Mouse (Mus musculus) large intestine, adult 2 months (tissue): ENCODE measurements around the gene Gm13889. TPM values are rescaled to one million over a fixed set of nuclear protein-coding genes. Genes with fewer than 3 reads are reported as not detected.

ENCODE experiments used
- DNase-seq: peaks from one replicate; pipeline ENCODE4 v3.0.0-alpha.2; 2012; ENCODE audit warnings: low read depth, low spot score
- WGBS: fragments of 180-500 bp; shearing (Covaris S2); methylation state at CpG from one replicate; pipeline ENCODE4 v1.1.7; 2018; 5-methylcytosine and 5-hydroxymethylcytosine counted together
- polyA plus RNA-seq: library from polyadenylated mRNA; depleted of rRNA; stranded (reverse); fragments of >200 nt; gene quantifications from 2 replicates; pipeline ENCODE4 v1.2.3, GENCODE M21; 2012

The Gm13889 gene
- polyA plus RNA-seq, 1 experiment = 14.9 TPM

DNA sequence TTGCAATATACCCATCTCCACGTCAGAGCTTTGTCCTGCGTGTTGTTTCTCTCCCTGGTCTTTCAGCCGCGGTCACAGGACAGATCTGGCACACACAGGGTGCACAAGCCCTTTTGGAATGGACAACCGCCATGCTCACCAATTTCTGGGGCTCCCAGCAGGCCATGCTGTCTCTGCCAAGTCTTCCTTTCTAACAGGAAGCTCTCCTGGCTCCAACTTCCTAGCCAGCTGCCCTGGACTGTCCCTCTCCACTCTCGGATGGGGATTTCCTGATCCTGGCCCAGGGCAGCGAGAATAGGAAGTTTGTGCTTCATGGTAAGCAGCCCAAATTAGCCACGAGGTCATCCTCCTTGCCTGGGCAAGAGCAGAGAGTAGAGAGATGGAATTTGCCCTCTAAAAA, 4.7 kb upstream of the Gm13889 start:
- WGBS = 56% methylated on average over 8 of the region's 8 CpGs
- DNase-seq = no peak

DNA sequence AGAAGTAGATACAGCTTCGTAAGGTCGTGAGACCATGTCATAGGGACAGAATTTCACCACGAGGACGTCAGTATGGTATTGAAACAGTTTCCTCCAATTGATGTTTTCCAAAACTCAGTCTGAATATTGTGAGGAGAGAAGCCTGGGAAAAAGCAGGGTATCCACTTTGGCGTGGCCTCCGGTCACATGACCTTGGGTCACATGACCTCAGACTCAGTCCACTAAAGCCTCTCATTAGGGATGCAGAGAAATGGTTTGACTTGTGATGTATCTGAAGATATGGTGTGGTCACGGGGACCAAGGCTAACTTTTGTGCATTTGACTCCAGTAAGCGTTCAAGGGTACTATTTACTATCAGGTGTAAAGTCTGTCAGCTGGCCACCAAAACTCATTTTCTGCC, 2.3 kb upstream of the Gm13889 start:
- 73% methylated on average over 8 of the region's 8 CpGs for WGBS
- no peak for DNase-seq

DNA sequence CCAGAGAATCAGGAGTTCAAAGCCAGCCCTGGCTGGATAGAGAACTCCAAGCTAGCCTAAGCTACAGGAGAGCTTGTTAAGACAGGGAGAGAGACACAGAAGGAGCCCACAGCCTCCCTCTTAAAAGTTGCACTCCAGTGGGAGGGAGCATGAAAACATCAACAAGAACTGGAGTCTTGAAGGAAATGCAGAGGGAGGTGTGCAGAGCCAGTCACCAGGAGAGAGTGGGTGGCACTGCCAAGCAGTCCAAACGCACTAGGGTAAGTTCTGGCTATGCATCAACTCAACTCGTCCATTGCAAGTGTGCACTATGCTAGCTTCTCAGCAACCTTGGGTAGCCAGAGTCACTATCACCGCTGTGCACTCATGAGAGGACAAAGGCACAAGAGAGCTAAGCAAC, 1.2 kb upstream of the Gm13889 start:
- 62% methylated on average over 3 of the region's 3 CpGs for WGBS

DNA sequence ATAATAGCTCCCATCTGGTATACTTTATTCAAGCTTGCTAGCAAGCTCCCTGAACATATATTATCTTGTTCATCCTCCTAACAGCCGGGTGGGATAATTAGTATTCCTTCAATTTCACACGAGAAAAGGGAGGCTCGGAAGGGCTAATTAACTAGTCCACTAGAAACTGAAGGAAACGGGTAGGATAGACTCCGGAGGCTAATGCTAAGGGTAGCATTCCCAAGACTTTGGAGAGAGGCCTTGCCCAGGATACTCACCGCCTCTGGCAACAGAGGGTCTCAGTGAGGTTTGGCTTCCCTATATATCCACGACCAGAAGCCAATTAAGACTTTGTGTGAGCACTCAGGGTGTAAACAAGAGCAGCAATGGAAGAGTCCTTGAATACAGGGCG, 779 bp upstream of the Gm13889 start:
- WGBS = 66% methylated on average over 8 of the region's 8 CpGs
- DNase-seq = no peak

More for the DNA sequence above, 1.2 kb upstream of the Gm13889 start:
- no peak for DNase-seq

DNA sequence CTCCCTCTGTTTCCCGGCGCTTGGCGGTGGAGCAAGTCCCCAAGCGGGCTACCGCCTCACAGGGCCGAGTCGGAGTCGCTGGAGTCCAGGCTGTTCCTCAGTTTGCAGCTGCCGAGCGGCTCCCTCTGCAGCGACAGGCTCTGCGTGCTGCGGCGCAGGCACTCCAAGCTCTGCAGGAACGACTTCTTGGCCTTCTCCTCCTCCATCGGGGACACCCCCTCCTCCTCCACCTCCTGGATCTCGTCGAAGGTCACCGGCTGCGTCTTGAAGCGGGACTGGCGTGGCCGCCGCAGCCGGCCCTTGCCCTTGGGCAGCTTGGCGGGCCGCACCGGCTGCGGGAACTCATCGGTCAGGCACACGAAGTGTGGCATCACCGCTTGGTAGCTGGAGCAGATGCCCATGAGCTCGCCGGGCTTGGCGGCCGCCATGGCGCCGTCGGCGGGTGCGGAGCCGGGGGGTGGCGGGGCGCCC, 635 bp downstream of the Gm13889 start:
- WGBS = 1% methylated on average over 44 of the region's 44 CpGs
- no peak for DNase-seq

DNA sequence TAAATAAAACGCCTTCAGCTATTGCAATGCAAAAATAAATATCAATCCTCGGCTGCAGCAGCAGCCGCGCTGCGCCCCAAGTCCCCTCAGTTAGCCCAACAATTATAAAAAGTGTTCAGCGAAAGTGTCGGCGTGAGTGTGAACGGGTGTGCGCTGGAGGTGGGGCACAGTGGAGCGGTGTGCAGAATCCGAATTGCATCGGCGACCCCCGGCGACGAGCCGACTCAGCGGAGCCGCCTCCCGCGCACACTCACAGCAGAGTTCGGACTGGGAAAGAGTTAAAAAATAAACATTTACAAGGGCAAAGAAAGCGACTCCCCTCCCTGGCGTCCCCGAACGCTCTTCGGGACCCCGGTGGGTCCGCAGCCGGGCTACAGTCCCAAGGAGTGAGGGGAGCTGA, 1.1 kb downstream of the Gm13889 start:
- DNase-seq = no peak
- 2% methylated on average over 31 of the region's 31 CpGs for WGBS

DNA sequence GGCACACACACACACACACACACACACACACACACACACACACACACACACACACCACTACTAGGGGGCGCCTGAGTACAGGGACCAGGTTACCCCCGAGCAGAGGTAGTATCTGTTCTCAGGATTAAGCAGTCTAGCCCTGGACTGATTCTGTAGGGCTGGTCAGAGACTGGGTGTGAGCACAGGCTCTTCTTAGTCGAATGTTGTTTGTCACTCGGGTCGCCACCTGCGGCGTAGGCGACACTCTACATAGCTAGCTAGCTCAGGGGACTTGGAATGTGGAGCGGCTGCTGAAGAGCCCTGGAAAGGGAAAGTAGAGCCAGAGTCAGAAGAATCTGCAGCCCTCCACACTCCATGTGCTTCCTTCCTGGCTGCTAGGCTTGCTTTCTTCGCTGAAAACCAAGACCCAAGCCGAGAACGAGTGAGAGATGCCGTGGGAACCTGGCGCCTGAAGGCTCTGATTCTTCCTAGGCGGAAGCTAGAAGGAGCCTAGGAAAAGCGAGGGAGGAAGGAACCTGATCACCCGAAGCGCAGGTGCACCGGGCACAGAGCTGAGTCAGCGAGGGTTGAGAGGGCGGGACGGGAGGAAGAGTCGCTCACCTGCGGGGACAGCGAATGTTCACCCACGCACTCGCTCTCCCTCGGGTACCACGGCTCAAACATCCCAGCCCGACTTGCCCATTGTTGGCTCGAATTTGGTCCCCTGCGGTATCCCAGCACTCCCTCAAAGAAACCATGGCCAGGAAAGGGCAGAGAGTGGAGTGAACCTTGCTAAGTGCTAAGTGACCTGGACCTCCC, 2.0 kb downstream of the Gm13889 start:
- DNase-seq = no peak
- WGBS = 2% methylated on average over 32 of the region's 32 CpGs

DNA sequence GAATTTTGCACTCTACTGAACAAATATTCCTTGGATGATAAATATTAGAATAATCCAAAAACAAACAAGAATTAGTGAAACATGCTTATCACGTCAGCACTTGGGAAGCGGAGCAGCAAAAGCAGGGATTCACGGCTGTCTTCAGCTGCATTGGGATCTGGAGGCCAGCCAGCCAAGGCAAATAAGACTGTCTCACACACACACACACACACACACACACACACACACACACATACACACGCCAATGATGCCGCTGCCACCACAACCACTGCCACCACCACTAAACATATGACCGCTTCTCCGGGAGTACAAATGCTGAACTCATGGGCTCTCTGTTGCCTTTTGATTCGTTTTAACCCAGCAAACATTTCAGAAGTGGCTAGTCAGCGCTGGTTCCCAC, 3.3 kb downstream of the Gm13889 start:
- WGBS = 69% methylated on average over 9 of the region's 9 CpGs
- no peak for DNase-seq

DNA sequence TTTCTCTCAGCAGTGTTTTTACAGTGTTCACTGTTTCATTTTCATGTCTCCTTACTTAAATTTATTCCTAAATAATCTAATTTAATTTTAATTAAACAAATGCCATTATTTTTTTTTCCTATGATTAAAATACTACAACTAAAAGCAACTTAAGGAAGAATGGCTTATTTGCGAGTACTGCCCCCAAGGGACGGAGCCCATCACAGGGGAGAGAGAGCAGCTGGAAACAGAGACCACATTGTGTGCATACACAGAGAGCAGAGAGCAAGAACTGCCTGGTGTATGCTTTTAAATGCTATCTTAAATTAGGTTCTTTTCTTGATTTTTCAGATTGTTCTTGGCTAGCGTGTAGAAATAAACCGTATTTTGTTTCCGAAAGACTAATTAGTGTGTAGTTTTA, 10.0 kb downstream of the Gm13889 start:
- no peak for DNase-seq
- 68% methylated on average over 5 of the region's 5 CpGs for WGBS

DNA sequence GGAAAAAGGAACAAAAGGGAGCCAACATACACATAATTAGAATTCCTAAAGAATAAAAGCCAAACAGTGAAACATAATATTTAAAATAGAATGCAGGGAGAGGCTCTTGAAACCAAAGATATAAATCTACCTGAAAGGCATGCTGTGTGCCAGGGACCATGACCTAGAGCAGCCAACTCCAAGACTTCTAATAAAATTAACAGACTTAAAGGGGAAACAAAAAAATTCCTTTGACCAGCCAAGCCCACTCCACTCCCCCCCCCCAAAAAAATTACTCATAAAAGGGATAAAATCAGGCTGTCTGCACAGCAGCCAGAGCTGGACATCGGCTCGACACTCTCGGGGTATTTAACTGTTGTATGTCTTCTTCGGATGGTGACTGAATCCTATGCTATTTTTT, 12.1 kb downstream of the Gm13889 start:
- 84% methylated on average over 4 of the region's 4 CpGs for WGBS
- DNase-seq = no peak

DNA sequence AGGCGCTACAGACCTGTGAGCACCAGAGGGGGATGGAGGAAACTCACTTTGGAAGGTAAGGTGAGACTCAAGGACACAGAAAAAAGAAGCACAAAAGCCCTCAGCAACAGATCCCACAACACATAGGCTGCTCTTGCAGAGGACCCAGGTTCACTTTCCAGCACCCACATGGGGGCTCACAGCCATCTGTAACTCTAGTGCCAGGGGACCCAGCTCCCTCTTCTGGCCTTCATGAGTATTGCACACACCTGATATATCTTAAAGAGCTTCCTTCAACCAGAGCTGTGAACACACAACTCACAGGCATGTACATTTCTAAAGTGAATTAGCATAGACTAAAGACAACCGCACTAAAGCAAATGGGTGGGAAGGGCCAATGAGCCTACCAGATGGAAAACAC, 12.9 kb downstream of the Gm13889 start:
- 86% methylated on average over 2 of the region's 2 CpGs for WGBS
- DNase-seq = no peak

DNA sequence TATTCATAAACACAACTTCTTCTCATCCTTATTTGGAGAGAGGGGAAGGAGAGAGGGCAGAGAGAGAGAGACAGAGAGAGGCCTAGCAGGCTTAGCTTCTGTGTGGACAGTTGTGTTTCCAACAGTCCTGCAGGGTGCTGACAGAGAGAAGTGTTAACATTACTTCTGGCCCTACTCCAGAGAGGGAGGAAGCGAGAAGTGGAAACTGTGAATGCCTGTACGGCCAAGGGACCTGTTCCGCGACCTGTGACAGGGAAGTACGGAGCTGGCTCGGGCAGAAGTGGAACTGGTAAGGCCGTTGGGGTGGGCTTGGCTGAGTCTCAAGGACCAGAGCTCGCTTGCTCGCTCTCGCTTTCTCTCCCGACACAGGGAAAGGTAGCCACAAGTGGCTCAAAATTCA, 15.3 kb downstream of the Gm13889 start:
- DNase-seq = no peak
- 44% methylated on average over 11 of the region's 11 CpGs for WGBS

DNA sequence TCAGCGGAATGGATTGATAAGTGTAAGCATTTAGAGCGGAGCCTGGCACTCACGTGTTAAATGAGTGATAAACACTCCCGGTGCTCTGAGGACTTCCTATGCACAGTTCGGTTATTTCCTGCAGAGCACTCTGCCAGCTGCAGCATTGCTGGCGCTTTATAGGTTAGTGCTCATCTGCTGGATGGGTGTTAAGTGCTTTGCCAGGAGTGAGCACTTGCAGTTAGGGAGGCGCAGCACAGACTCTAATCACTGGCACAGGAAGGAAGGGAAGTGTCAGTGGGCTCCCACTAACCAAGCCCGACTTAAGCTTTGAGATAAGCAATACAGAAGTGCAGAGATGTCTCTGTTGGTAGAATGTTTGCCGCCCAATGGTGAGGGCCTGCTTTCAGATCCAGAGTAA, 18.5 kb downstream of the Gm13889 start:
- DNase-seq = no peak
- 51% methylated on average over 9 of the region's 9 CpGs for WGBS

DNA sequence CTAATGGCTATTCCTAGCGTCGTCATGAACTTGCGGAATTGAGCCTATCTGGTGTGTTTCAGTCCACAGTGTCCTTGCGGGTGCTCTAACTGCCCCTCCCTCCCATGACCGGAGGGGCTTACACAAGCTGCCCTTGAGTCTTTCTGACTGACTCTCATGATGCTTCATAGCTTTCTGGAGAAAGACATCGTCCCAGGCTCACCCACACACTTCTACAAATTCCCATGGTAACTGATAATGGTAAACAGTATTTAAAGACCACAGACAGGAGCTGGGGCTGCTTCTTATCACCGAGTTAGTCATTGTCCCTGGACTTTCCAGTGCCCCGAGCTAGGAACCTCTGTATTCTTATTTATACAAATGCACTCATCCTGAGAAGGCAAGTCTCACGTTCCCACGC, 28.1 kb downstream of the Gm13889 start:
- 65% methylated on average over 10 of the region's 10 CpGs for WGBS
- no peak for DNase-seq

DNA sequence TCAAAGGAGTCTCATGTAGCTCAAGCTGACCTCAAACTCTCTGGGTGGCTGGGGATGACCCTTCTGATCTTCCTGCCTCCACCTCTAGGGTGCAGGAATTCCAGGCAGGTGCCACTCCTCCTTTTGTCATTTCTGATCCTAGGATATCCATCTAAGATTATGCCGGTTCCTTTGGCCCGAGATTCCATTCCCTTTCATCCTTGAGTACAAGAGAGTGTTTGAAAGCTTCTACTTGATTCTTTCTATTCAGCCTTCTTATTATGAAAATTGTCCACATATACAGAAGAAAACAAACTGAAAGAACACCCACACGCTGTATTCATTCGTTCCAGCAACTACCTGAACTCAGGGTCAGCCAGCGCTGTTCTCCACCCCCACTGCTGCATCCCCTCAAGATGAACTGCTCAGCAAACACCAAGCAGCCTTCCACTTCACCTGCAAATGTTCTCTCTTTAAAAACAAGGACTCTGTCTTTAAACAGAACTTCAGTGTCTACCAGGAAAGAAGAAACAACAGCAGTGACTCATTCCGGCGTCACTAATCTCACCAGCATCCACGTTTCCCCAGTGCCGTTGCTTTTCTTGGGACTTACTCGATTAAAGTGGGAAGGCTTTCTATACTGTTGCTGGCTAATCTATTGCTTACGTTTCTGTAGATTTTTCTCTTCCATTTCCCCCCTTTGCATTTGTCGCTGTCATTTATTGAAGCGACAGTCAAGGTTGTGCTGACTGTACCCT, 29.1 kb downstream of the Gm13889 start:
- WGBS = 52% methylated on average over 13 of the region's 13 CpGs
- no peak for DNase-seq

DNA sequence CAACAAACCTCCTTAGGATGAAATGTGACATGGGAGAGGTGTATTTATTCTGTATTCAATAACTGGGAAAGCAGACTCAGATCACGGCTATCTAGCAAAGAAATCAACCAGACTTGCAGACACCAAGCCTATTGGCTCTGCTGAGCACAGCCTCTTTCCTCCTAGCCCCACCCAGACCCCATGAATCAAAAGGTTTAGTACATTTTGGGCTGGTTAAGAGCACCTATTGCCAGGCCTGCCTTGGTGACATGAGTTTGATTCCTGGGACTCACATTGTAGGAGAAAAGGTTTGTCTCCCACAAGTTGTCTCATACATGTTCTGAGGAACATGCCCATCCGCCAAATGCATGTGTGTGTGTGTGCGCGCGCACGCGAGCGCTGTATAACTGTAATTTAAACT, 30.9 kb downstream of the Gm13889 start:
- 95% methylated on average over 8 of the region's 8 CpGs for WGBS
- DNase-seq = no peak

DNA sequence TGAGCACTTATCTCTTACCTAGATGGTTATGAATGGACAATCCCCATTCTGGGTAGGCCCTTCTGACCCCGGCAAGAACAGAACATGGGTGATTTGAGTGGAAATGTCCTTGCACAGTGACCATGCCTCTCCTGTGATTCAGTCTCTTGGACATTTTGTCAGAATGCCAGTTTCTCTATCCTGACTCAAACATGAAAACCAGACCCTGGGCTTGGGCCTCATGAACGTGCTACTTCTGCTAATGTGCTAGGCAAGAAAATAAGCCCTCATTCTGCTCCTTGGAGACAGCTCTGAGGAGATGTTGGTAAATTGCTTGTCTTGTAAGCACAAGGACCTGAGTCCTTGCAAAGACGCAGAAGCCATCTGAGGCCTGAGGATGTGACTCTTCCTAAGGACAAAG, 37.9 kb downstream of the Gm13889 start:
- no peak for DNase-seq
- 78% methylated on average over 3 of the region's 3 CpGs for WGBS

DNA sequence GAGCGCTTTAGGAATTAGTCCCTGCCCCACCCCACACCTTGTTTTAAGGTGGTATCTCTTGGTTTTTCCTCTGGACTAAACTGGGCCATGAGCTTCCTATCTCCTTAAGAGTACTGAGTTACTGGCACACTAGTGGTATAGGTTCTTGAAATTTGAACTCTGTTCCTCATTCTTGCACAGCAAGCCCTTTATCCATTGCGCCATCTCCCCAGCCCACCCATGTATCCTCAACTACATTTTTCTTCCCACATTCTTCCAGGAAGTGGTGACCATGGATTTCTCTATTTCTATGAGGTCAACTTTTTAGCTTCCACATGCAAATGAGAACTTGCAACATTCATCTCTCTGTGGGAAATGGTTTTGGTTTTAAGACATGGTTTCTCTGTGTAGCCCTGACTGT, 43.4 kb downstream of the Gm13889 start:
- WGBS = 94% methylated on average over 2 of the region's 2 CpGs
- DNase-seq = no peak

DNA sequence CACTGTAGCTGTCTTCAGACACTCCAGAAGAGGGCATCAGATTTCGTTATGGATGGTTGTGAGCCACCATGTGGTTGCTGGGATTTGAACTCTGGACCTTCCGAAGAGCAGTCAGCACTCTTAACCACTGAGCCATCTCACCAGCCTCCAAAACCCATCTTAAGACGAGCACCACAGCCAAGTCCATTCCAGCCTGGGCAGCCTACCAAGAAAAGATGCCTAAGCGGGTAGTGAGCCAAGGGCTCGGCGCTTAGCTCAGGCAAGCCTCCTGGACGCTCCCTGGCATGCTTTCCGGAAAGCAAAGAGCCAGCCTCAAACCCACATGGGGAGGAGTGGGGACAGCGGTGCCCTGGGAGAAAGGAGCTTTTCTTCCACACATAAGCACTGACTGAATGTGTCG, 45.1 kb downstream of the Gm13889 start:
- WGBS = 74% methylated on average over 10 of the region's 10 CpGs
- DNase-seq = no peak

DNA sequence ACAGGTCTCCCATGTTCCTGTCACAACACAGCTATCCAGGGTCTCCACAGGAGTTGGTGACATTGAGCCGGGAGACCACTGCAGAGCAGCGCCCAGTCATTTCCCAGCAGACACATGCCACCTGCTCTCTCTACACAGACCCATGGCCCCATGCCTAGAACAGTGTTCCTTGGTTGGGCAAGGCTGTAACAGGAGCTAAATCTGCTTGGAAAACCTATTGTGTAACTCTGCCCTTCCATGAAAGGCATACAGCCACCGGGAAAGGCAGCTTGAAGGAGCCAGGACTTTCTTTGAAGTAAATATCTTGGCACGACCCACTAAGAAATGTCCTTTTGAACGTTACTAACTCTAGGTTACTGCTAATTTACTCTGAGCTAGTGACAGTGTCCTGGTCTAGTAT, 47.3 kb downstream of the Gm13889 start:
- DNase-seq = no peak
- 63% methylated on average over 5 of the region's 5 CpGs for WGBS
